Mouse (Mus musculus) olfactory bulb, adult 2 months (tissue): ENCODE measurements around the gene E030030I06Rik.
"Not testable (repeated sequence)": the region's sequence is repeated elsewhere in the genome, so short reads cannot be mapped to it uniquely, and the experiment has no call there.

Experiments
- CTCF ChIP-seq: fragments of 200-500 bp; IDR thresholded peaks from 2 replicates; pipeline ENCODE4 v1.5.1; 2012; ENCODE audit warnings: low read depth, mild to moderate bottlenecking, low read length, moderate library complexity; ENCODE audit not compliant: insufficient read depth
- POLR2A ChIP-seq: fragments of 200-500 bp; IDR thresholded peaks from 2 replicates; pipeline ENCODE4 v1.6.1; 2012; ENCODE audit warnings: mild to moderate bottlenecking, low read depth, low read length, moderate library complexity; ENCODE audit not compliant: insufficient read depth

DNA sequence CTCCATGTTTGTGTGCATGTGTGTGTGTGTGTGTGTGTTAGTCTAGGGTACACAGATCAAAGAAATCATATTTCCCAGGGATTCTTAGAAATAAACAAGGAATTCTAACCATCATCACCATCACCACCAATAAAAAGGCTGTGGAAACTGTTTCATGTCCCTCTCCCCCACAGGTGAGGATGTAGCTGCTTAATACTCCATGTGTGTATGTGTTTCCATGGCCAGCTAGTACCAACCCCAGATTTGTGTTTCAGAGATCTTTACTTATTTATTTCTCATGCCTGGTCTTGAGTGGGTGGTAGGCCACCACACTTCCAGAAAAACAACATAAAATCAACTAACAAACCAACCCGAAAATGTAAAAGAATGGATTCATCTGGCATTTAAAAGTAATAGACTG, 6.9 kb downstream of the E030030I06Rik start:
- TF ChIP-seq CTCF, POLR2A: not testable (repeated sequence)
